Mouse (Mus musculus): ENCODE results near the gene Rnf166. TPM values are rescaled to one million over a fixed set of nuclear protein-coding genes. Genes with fewer than 3 reads are reported as not detected.

Rnf166 gene
- polyA plus RNA-seq, 1 experiment from 2014 or later: 26.6 TPM

DNA sequence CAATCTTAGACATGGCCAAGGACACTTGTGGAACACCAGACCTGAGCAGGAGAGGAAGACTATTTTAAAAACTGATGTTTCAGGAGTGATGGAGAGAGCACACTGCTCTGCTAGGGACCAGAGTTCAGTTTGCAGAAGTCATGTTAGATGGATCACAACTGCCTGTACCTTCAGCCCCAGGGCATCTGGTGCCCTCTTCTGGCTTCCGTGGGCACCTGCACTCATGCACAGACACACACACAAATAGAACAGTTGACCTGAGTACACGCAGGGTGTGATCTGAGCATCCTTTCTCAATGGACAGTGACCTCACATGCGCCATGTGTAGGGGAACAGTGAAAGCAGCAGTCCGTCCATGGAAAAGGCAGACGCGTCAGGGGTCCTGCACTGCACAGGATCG lies 8.0 kb upstream of the Rnf166 start:
- Histone ChIP-seq H3K9me3 (replicated peaks; ENCODE audit: control insufficient read depth, low read length) (no peaks in the 10 kb centered on the region), H3K4me3 (ENCODE audit: low read depth, low read length) (no peak overlapping the region), H3K9ac (replicated peaks; ENCODE audit: low read length) (no peak overlapping the region), H3K27ac (replicated peaks; ENCODE audit: low read depth, low read length) (no peak overlapping the region), H3K36me3 (replicated peaks; ENCODE audit: control insufficient read depth, insufficient read depth, low read depth, low read length) (peaks cover 21% of the 10 kb centered on the region), H3K4me1 (ENCODE audit: control insufficient read depth, insufficient read depth, low read length) (no peaks in the 10 kb centered on the region), H3K27me3 (ENCODE audit: control insufficient read depth, insufficient read depth, low read length) (no peaks in the 10 kb centered on the region), H3K4me2 (ENCODE audit: low read depth, low read length) (no peak overlapping the region)
- ATAC-seq (replicated peaks; ENCODE audit: insufficient number of reproducible peaks, low FRiP score, low TSS enrichment, low read depth): no peak
- no peak for DNase-seq (ENCODE audit: low spot score)
- WGBS: 91% methylated on average over 7 of the region's 7 CpGs

DNA sequence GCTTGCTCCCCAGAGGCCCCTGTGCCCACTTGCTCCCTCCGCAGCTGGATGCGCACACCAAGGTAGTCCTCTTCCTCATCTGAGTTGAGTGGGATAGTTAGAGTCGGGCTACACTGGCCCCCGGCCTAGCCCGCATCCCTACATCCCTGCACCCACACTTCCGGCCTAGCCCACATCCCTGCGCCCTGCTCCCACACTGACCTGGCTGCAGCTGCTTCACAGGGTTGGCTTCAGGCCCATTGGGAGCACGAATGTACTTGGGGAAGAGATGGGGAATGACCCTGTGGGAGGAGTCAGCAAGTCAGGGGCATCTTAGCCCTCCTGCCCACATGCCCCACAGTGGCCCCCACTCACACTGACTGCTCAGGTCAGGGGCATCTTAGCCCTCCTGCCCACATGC lies 6.6 kb upstream of the Rnf166 start:
- H3K27ac ChIP-seq (replicated peaks; ENCODE audit: low read depth, low read length): no peak overlapping the region
- H3K4me2 ChIP-seq (ENCODE audit: low read depth, low read length): no peak overlapping the region
- H3K9ac ChIP-seq (replicated peaks; ENCODE audit: low read length): no peak overlapping the region
- peaks cover 21% of the 10 kb centered on the region for H3K36me3 ChIP-seq (replicated peaks; ENCODE audit: control insufficient read depth, insufficient read depth, low read depth, low read length)
- DNase-seq (ENCODE audit: low spot score) (no peak), ATAC-seq (replicated peaks; ENCODE audit: insufficient number of reproducible peaks, low FRiP score, low TSS enrichment, low read depth) (no peak)
- H3K27me3 ChIP-seq (ENCODE audit: control insufficient read depth, insufficient read depth, low read length): no peaks in the 10 kb centered on the region
- no peaks in the 10 kb centered on the region for H3K4me1 ChIP-seq (ENCODE audit: control insufficient read depth, insufficient read depth, low read length)
- H3K9me3 ChIP-seq (replicated peaks; ENCODE audit: control insufficient read depth, low read length): no peaks in the 10 kb centered on the region
- no peak overlapping the region for H3K4me3 ChIP-seq (ENCODE audit: low read depth, low read length)
- 95% methylated on average over 8 of the region's 8 CpGs for WGBS

DNA sequence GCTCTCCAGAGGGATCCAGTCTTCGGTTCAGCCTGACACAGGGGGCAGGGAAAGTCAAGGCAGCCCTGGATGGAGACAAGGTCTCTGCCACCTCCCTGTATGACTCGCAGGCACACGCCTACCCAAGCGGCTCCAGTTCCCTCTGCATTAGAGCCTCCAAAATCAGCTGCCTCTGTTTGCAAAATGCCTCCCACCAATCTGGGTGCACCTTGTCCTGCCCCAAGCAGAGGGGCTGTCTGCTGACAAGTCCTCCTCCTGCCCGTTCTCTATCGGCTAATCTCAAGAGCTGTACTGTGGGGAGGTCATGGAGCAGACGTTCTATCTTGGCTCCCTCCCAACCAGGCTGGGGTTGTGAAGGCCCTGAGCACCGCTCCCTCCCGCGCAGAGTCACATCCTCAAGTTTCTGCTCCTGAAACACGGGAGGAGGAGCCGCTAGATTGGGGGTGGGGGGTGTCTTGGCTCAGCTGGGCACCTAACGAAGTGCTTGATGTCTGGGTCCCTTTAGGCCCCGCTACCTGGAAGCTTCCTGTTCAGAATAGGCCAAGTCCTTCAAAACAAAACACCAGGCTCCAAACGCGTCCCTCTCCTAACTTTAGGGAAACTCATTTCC lies 808 bp downstream of the Rnf166 start:
- H3K36me3 ChIP-seq (replicated peaks; ENCODE audit: control insufficient read depth, insufficient read depth, low read depth, low read length): no peaks in the 10 kb centered on the region; the same call in none of the 2 replicates
- H3K4me3 ChIP-seq (ENCODE audit: low read depth, low read length): peak overlapping the region; percentile 98
- peaks cover 3% of the 10 kb centered on the region for H3K4me1 ChIP-seq (ENCODE audit: control insufficient read depth, insufficient read depth, low read length)
- no peak overlapping the region for H3K27ac ChIP-seq (replicated peaks; ENCODE audit: low read depth, low read length)
- WGBS: 15% methylated on average over 16 of the region's 16 CpGs
- H3K9me3 ChIP-seq (replicated peaks; ENCODE audit: control insufficient read depth, low read length): no peaks in the 10 kb centered on the region
- no peaks in the 10 kb centered on the region for H3K27me3 ChIP-seq (ENCODE audit: control insufficient read depth, insufficient read depth, low read length)
- ATAC-seq (replicated peaks; ENCODE audit: insufficient number of reproducible peaks, low FRiP score, low TSS enrichment, low read depth): no peak
- H3K9ac ChIP-seq (replicated peaks; ENCODE audit: low read length): peak overlapping the region; percentile 92
- DNase-seq (ENCODE audit: low spot score): no peak
- H3K4me2 ChIP-seq (ENCODE audit: low read depth, low read length): peak overlapping the region; percentile 89

DNA sequence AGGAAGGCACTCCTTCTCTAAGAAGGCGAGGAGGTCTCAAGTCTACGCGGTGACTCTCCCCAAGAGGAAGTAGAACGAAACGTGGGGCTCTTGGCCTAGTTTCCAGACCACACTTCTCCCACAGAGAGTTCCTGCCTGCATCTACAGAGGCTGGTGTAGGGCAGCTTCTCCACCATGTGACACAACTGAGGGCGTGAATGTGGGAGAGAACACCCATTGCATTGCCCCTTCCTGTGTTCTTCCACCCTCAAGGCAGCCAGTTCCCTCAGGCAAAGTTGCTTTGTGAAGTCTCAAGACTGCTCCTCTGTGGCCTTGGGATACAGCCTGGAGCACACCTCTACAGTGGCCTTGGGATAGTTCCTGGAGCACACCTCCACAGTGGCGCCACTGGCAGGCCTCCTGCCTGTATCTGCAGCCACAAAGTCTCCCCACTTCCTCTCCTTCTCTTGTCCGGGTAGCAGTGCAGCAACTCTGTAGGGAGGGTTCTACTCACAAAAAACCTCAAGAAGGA lies 1.9 kb downstream of the Rnf166 start:
- no peaks in the 10 kb centered on the region for H3K9me3 ChIP-seq (replicated peaks; ENCODE audit: control insufficient read depth, low read length)
- H3K9ac ChIP-seq (replicated peaks; ENCODE audit: low read length): no peak overlapping the region

DNA sequence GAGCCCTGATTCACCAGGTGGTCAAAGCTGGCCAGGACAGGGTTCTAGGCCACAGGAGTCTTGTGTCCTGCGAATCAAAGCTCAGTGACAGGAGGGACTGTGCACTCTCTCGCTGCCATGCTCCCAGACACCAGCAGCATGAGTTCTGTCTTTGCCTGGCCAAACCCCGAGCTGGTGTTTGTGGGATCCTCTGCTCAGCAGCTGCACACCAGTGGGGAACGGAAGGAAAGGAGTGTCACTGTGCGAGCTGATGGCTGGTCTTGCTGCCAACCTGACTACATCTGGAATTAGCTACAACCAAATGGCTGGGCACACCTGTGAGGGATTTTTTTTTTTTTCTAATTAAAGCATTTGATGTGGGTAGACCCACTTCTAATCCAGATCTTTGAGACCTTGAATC lies 5.2 kb downstream of the Rnf166 start:
- no peak overlapping the region for H3K9ac ChIP-seq (replicated peaks; ENCODE audit: low read length)
- H3K27ac ChIP-seq (replicated peaks; ENCODE audit: low read depth, low read length): no peak overlapping the region
- 90% methylated on average over 5 of the region's 5 CpGs for WGBS
- ATAC-seq (replicated peaks; ENCODE audit: insufficient number of reproducible peaks, low FRiP score, low TSS enrichment, low read depth) (no peak), DNase-seq (ENCODE audit: low spot score) (no peak)
- no peak overlapping the region for H3K4me3 ChIP-seq (ENCODE audit: low read depth, low read length)
- H3K27me3 ChIP-seq (ENCODE audit: control insufficient read depth, insufficient read depth, low read length): no peaks in the 10 kb centered on the region
- no peaks in the 10 kb centered on the region for H3K9me3 ChIP-seq (replicated peaks; ENCODE audit: control insufficient read depth, low read length)
- H3K36me3 ChIP-seq (replicated peaks; ENCODE audit: control insufficient read depth, insufficient read depth, low read depth, low read length): no peaks in the 10 kb centered on the region; the same call in 1 of the 2 replicates
- H3K4me2 ChIP-seq (ENCODE audit: low read depth, low read length): no peak overlapping the region
- no peaks in the 10 kb centered on the region; the same call in 1 of the 2 replicates for H3K4me1 ChIP-seq (ENCODE audit: control insufficient read depth, insufficient read depth, low read length)

More for the DNA sequence above, 1.9 kb downstream of the Rnf166 start:
- Histone ChIP-seq H3K27ac (replicated peaks; ENCODE audit: low read depth, low read length) (no peak overlapping the region), H3K4me3 (ENCODE audit: low read depth, low read length) (no peak overlapping the region), H3K27me3 (ENCODE audit: control insufficient read depth, insufficient read depth, low read length) (no peaks in the 10 kb centered on the region), H3K36me3 (replicated peaks; ENCODE audit: control insufficient read depth, insufficient read depth, low read depth, low read length) (no peaks in the 10 kb centered on the region; the same call in none of the 2 replicates), H3K4me1 (ENCODE audit: control insufficient read depth, insufficient read depth, low read length) (peaks cover 3% of the 10 kb centered on the region), H3K4me2 (ENCODE audit: low read depth, low read length) (no peak overlapping the region)
- no peak for DNase-seq (ENCODE audit: low spot score)
- no peak for ATAC-seq (replicated peaks; ENCODE audit: insufficient number of reproducible peaks, low FRiP score, low TSS enrichment, low read depth)
- 89% methylated on average over 8 of the region's 8 CpGs for WGBS

DNA sequence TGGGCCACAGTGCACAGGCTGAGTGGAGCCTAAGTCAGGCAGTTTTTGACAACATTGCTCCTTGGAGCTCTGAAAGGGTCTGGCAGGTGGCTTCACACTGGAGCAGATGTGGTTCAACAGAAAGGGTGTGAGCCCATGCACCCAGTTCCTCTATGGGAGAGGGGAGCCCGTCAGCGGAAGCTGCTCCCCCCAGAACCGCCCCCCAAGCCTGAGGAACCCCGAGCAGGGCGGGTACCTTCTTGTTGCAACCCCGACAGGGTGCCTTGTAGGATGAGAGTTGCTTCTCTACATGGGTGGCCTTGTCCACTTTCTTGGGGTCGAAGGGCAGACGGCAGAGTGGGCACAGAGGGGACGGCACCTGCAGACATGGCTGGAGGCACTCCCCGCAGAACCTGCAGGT lies 5.9 kb downstream of the Rnf166 start:
- ATAC-seq (replicated peaks; ENCODE audit: insufficient number of reproducible peaks, low FRiP score, low TSS enrichment, low read depth) (no peak), DNase-seq (ENCODE audit: low spot score) (no peak)
- WGBS: 84% methylated on average over 10 of the region's 10 CpGs
- Histone ChIP-seq H3K27ac (replicated peaks; ENCODE audit: low read depth, low read length) (no peak overlapping the region), H3K4me1 (ENCODE audit: control insufficient read depth, insufficient read depth, low read length) (no peaks in the 10 kb centered on the region; the same call in 1 of the 2 replicates), H3K36me3 (replicated peaks; ENCODE audit: control insufficient read depth, insufficient read depth, low read depth, low read length) (no peaks in the 10 kb centered on the region; the same call in 1 of the 2 replicates), H3K4me3 (ENCODE audit: low read depth, low read length) (no peak overlapping the region), H3K4me2 (ENCODE audit: low read depth, low read length) (no peak overlapping the region), H3K9me3 (replicated peaks; ENCODE audit: control insufficient read depth, low read length) (no peaks in the 10 kb centered on the region), H3K9ac (replicated peaks; ENCODE audit: low read length) (no peak overlapping the region), H3K27me3 (ENCODE audit: control insufficient read depth, insufficient read depth, low read length) (no peaks in the 10 kb centered on the region)

DNA sequence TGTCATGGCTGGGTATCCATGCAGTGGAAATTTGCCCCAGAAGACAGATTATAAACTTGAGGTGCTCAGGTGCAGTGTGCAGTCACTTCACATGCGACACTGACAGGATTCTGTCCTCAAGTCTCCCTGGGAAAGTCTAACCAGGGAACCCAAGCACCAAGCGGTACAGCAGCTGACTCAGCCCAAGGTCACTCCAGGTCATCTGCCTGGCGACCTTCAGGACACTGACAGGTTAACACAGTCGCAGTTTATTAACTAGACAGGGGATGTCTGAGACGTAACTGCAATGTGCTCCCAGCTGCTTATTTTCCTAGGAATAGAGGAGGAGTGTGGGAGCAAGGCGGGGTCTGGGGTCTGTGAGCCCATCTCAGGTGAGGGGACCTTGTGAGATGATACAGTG lies 6.5 kb downstream of the Rnf166 start:
- Histone ChIP-seq H3K27me3 (ENCODE audit: control insufficient read depth, insufficient read depth, low read length) (no peaks in the 10 kb centered on the region), H3K4me3 (ENCODE audit: low read depth, low read length) (no peak overlapping the region), H3K4me1 (ENCODE audit: control insufficient read depth, insufficient read depth, low read length) (no peaks in the 10 kb centered on the region), H3K9ac (replicated peaks; ENCODE audit: low read length) (no peak overlapping the region), H3K9me3 (replicated peaks; ENCODE audit: control insufficient read depth, low read length) (no peaks in the 10 kb centered on the region), H3K27ac (replicated peaks; ENCODE audit: low read depth, low read length) (no peak overlapping the region), H3K36me3 (replicated peaks; ENCODE audit: control insufficient read depth, insufficient read depth, low read depth, low read length) (no peaks in the 10 kb centered on the region; the same call in 1 of the 2 replicates), H3K4me2 (ENCODE audit: low read depth, low read length) (no peak overlapping the region)
- ATAC-seq (replicated peaks; ENCODE audit: insufficient number of reproducible peaks, low FRiP score, low TSS enrichment, low read depth) (no peak), DNase-seq (ENCODE audit: low spot score) (no peak)
- 79% methylated on average over 6 of the region's 6 CpGs for WGBS

DNA sequence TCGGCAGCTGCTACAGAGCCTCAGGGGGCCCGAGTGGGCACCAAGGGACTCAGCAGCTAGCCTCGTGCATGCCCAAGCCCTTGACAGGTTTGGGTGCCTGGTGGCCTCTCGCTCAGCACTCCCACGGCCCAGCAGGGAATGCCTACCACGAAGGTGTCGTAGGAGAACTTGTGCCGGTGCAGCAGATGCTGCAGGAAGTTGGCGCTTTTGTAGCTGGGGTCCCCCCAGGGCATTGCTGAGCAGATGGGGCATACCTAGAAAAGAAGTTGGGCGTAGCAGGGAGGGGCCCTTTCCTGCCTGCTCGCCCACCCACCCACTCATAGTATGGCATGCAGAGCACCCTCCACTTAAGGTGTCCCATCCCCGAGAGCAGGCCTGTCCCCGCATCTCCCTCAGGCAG lies 8.0 kb downstream of the Rnf166 start:
- DNase-seq (ENCODE audit: low spot score): no peak
- no peak overlapping the region for H3K27ac ChIP-seq (replicated peaks; ENCODE audit: low read depth, low read length)
- H3K9ac ChIP-seq (replicated peaks; ENCODE audit: low read length): no peak overlapping the region
- no peaks in the 10 kb centered on the region for H3K27me3 ChIP-seq (ENCODE audit: control insufficient read depth, insufficient read depth, low read length)
- H3K4me1 ChIP-seq (ENCODE audit: control insufficient read depth, insufficient read depth, low read length): no peaks in the 10 kb centered on the region
- H3K36me3 ChIP-seq (replicated peaks; ENCODE audit: control insufficient read depth, insufficient read depth, low read depth, low read length): no peaks in the 10 kb centered on the region; the same call in 1 of the 2 replicates
- WGBS: 90% methylated on average over 13 of the region's 13 CpGs
- H3K4me2 ChIP-seq (ENCODE audit: low read depth, low read length): no peak overlapping the region
- no peak for ATAC-seq (replicated peaks; ENCODE audit: insufficient number of reproducible peaks, low FRiP score, low TSS enrichment, low read depth)
- H3K9me3 ChIP-seq (replicated peaks; ENCODE audit: control insufficient read depth, low read length): no peaks in the 10 kb centered on the region
- no peak overlapping the region for H3K4me3 ChIP-seq (ENCODE audit: low read depth, low read length)
